Mouse (Mus musculus) kidney, embryonic 14.5 days (tissue): Measurements from ENCODE around the gene Wnt11. TPM values are rescaled to one million over a fixed set of nuclear protein-coding genes. Genes with fewer than 3 reads are reported as not detected.

Experiments
- ATAC-seq: fragments of 200-750 bp; cut with Nextera tagmentation; 2 replicates; pipeline ENCODE4 v1.8.0; 2017; ENCODE audit warnings: moderate number of reproducible peaks, mild to moderate bottlenecking, moderate TSS enrichment, moderate library complexity; ENCODE audit not compliant: low FRiP score, low TSS enrichment
- H3K27ac ChIP-seq: fragments of 300-500 bp; sonication (generic); 2 replicates; pipeline ENCODE4 v1.5.1; 2014; ENCODE audit warnings: low read depth, mild to moderate bottlenecking, low read length, moderate library complexity, mixed read lengths
- H3K27me3 ChIP-seq: fragments of 300-500 bp; sonication (generic); 2 replicates; pipeline ENCODE4 v1.6.1; 2014; ENCODE audit warnings: mild to moderate bottlenecking, low read length; ENCODE audit not compliant: control insufficient read depth, insufficient read depth
- H3K36me3 ChIP-seq: fragments of 300-500 bp; sonication (generic); 2 replicates; pipeline ENCODE4 v1.6.1; 2014; ENCODE audit warnings: low read length, mixed read lengths; ENCODE audit not compliant: control insufficient read depth, insufficient read depth
- H3K4me1 ChIP-seq: fragments of 300-500 bp; sonication (generic); 2 replicates; pipeline ENCODE4 v1.6.1; 2014; ENCODE audit warnings: low read length, mixed read lengths; ENCODE audit not compliant: control insufficient read depth, insufficient read depth
- H3K4me2 ChIP-seq: fragments of 300-500 bp; sonication (generic); replicated peaks from 2 replicates; pipeline ENCODE4 v1.6.1; 2014; ENCODE audit warnings: low read depth, mild to moderate bottlenecking, low read length
- H3K4me3 ChIP-seq: fragments of 300-500 bp; sonication (generic); 2 replicates; pipeline ENCODE4 v1.5.1; 2014; ENCODE audit warnings: mild to moderate bottlenecking, low read length
- H3K9ac ChIP-seq: fragments of 300-500 bp; sonication (generic); 2 replicates; pipeline ENCODE4 v1.6.1; 2014; ENCODE audit warnings: low read depth, mild to moderate bottlenecking, low read length, moderate library complexity
- H3K9me3 ChIP-seq: fragments of 300-500 bp; sonication (generic); 2 replicates; pipeline ENCODE4 v1.6.1; 2016; ENCODE audit warnings: low read length; ENCODE audit not compliant: control insufficient read depth
- WGBS: fragments of 180-500 bp; shearing (Covaris S2); extraction: QIAGEN DNeasy Blood & Tissue Kit; methylation state at CpG from one replicate; pipeline ENCODE4 v1.1.7; 2014; 5-methylcytosine and 5-hydroxymethylcytosine counted together
- polyA plus RNA-seq: library from polyadenylated mRNA; unstranded; fragments of >200 nt; fragmentation: Nextera tagmentation; extraction: Ambion mirVana; gene quantifications from 2 replicates; pipeline ENCODE4 v1.2.1, GENCODE M21; 2014

Wnt11 gene
- polyA plus RNA-seq, 1 experiment from 2014 or later: 45.3 TPM

DNA sequence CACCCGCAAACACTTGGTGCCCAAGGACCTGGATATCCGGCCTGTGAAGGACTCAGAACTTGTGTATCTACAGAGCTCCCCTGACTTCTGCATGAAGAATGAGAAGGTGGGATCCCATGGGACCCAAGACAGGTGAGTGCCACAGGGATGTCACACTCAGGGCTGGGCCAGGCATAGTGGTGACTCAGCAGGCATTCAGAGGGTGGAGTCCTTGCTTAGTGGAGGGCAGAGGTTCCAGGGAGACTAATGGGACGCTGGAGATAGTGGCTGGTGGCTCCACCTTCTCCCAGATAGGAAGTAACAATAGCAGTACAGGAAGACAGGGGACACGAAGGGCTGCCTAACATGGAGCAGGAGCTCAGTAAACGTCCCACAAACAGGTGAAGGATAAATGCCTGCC lies 15.5 kb downstream of the Wnt11 start:
- Histone ChIP-seq H3K9me3 (no peaks in the 10 kb centered on the region), H3K27me3 (no peaks in the 10 kb centered on the region), H3K27ac (no peak overlapping the region), H3K4me3 (no peak overlapping the region), H3K4me1 (peaks cover 8% of the 10 kb centered on the region), H3K36me3 (peaks cover 20% of the 10 kb centered on the region; the same call in 1 of the 2 replicates), H3K4me2 (no peak overlapping the region), H3K9ac (no peak overlapping the region)
- WGBS: 81% methylated on average over 5 of the region's 5 CpGs
- no peak for ATAC-seq

DNA sequence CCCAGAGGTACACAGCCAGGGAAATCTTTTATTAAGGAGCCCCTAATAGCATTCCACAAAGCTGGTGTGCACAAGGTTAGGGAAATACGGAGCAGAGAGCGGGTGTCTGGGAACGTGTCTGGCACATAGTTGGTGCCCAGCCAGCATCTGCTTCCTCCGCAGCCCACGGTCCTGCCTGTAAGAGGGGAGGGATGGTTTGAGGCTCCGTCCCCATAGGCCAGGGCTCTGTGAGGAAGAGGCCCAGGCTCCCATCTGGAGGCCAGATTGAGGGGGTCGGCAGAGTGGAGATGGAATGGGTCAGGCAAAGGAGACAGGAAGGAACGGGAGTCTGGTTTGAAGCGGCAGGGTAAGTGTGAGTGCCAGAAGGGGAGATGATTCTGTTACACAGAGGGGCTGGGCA lies 16.3 kb downstream of the Wnt11 start:
- no peak overlapping the region for H3K4me2 ChIP-seq
- H3K36me3 ChIP-seq: peaks cover 20% of the 10 kb centered on the region; the same call in 1 of the 2 replicates
- no peaks in the 10 kb centered on the region for H3K27me3 ChIP-seq

DNA sequence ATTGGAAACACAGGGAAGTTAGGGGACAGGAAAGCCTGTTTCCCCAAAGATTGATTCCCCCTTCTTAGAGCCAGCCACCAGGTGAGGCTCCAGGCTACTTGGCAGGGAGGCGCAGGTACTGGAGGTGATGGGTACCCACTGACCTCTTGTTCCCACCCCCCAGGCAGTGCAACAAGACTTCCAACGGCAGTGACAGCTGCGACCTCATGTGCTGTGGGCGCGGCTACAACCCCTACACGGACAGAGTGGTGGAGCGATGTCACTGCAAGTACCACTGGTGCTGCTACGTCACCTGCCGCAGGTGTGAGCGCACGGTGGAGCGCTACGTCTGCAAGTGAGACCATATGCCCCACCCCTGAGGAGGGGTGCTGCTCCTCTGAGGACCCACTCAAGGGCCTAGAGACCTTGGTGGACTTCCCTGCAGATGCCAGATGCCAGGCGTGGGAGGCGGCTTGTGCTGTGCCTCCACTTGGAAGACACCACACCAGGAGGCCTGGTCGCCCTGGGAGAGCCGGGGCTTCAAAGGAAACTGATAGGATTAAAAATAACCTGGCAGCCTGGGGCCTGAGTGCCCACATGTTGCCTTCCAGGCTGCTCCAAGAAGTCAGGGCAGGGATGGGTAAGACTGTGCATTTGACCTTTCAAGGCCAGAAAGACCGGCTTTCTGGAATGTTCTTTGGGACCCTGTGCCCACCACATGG lies 18.2 kb downstream of the Wnt11 start:
- Histone ChIP-seq H3K4me1 (peaks cover 11% of the 10 kb centered on the region), H3K36me3 (peaks cover 17% of the 10 kb centered on the region; the same call in 1 of the 2 replicates), H3K27ac (no peak overlapping the region), H3K9ac (no peak overlapping the region), H3K27me3 (no peaks in the 10 kb centered on the region), H3K4me2 (no peak overlapping the region), H3K9me3 (no peaks in the 10 kb centered on the region), H3K4me3 (no peak overlapping the region)
- 77% methylated on average over 18 of the region's 18 CpGs for WGBS
- no peak for ATAC-seq

More for the DNA sequence above, 16.3 kb downstream of the Wnt11 start:
- Histone ChIP-seq H3K9ac (peak overlapping the region; percentile 2; the same call in 1 of the 2 replicates), H3K4me1 (peaks cover 8% of the 10 kb centered on the region), H3K27ac (no peak overlapping the region), H3K4me3 (no peak overlapping the region), H3K9me3 (no peaks in the 10 kb centered on the region)
- ATAC-seq: no peak
- 52% methylated on average over 9 of the region's 9 CpGs for WGBS

DNA sequence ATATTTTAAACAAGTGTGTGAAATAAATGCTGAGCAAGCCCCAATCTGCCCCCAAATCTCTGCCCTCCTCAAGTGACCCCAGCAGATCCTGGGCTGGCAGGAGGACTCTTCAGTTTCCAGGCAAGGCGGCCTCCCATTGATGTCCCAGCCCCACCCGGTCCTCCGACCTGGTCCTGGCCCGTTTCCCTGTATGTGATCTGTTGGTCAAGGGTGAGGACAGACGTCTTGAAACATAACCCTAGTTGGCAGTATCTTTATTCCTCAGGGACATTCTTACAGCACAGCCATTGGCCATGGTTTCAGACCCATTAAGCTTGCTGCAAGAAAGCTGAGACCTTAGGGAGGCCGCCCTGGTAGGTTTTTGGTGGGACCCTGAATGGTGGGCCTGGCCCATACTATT lies 18.9 kb downstream of the Wnt11 start:
- H3K4me3 ChIP-seq: no peak overlapping the region
- WGBS: 78% methylated on average over 6 of the region's 6 CpGs
- no peak overlapping the region for H3K9ac ChIP-seq
- H3K27me3 ChIP-seq: no peaks in the 10 kb centered on the region
- H3K4me2 ChIP-seq: no peak overlapping the region
- H3K9me3 ChIP-seq: no peaks in the 10 kb centered on the region
- peaks cover 7% of the 10 kb centered on the region; the same call in 1 of the 2 replicates for H3K4me1 ChIP-seq
- H3K27ac ChIP-seq: no peak overlapping the region
- no peak for ATAC-seq
- H3K36me3 ChIP-seq: peaks cover 17% of the 10 kb centered on the region; the same call in 1 of the 2 replicates

- Histone ChIP-seq H3K36me3 (peaks cover 12% of the 10 kb centered on the region; the same call in 1 of the 2 replicates), H3K4me3 (no peak overlapping the region), H3K4me2 (no peak overlapping the region), H3K27ac (no peak overlapping the region), H3K27me3 (no peaks in the 10 kb centered on the region), H3K9me3 (no peaks in the 10 kb centered on the region), H3K9ac (no peak overlapping the region), H3K4me1 (peaks cover 9% of the 10 kb centered on the region)
- 75% methylated on average over 2 of the region's 2 CpGs for WGBS
- no peak for ATAC-seq
Measured at GRCm38 (mm10) chr7:98855388-98855787, 20.5 kb downstream of the Wnt11 start.

DNA sequence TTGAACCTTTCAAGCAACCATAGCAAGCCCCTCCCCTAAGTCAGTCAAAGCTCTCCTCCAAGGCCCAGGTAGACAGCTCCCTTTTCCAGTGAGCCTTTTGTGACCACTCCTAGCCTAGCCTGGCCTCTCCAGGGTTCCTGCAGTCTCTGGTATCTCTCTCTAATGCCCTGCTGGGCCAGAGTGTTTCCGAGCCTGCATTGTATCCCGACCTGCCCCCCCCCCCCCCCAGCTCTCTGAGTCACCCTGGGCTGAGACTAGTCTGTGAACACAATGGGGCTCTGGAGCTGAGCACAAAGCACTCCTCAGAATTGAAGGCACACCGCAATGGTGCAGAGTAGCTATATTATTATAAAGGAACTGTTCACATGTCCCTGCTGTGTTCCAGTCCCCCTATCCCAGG lies 21.2 kb downstream of the Wnt11 start:
- WGBS: 55% methylated on average over 3 of the region's 3 CpGs
- ATAC-seq: no peak
- no peak overlapping the region for H3K27ac ChIP-seq

GRCm38 (mm10) chr7:98857094-98857493 lies 22.2 kb downstream of the Wnt11 start:
- Histone ChIP-seq H3K36me3 (0 out of 2 replicates have a peak, but pooled peaks cover 3% of the 10 kb centered on the region), H3K9me3 (no peaks in the 10 kb centered on the region), H3K4me1 (peaks cover 17% of the 10 kb centered on the region), H3K9ac (no peak overlapping the region), H3K4me2 (no peak overlapping the region), H3K27ac (no peak overlapping the region), H3K4me3 (no peak overlapping the region), H3K27me3 (no peaks in the 10 kb centered on the region)
- no peak for ATAC-seq
- WGBS: 40% methylated on average over 3 of the region's 3 CpGs

More for the DNA sequence above, 21.2 kb downstream of the Wnt11 start:
- Histone ChIP-seq H3K27me3 (no peaks in the 10 kb centered on the region), H3K9ac (no peak overlapping the region), H3K4me1 (peaks cover 16% of the 10 kb centered on the region), H3K9me3 (no peaks in the 10 kb centered on the region), H3K4me3 (no peak overlapping the region), H3K36me3 (peaks cover 6% of the 10 kb centered on the region; the same call in 1 of the 2 replicates), H3K4me2 (no peak overlapping the region)

GRCm38 (mm10) chr7:98861002-98861401 lies 26.1 kb downstream of the Wnt11 start:
- Histone ChIP-seq H3K4me2 (no peak overlapping the region), H3K9ac (no peak overlapping the region), H3K4me3 (no peak overlapping the region), H3K27ac (no peak overlapping the region), H3K9me3 (no peaks in the 10 kb centered on the region), H3K4me1 (peaks cover 17% of the 10 kb centered on the region), H3K36me3 (no peaks in the 10 kb centered on the region), H3K27me3 (no peaks in the 10 kb centered on the region)
- WGBS: 15% methylated on average over 2 of the region's 2 CpGs
- peak; percentile 47 for ATAC-seq

GRCm38 (mm10) chr7:98862994-98863393 lies 28.1 kb downstream of the Wnt11 start:
- H3K4me2 ChIP-seq: no peak overlapping the region
- no peaks in the 10 kb centered on the region for H3K27me3 ChIP-seq
- H3K9me3 ChIP-seq: no peaks in the 10 kb centered on the region
- no peak for ATAC-seq
- no peak overlapping the region for H3K27ac ChIP-seq
- H3K36me3 ChIP-seq: no peaks in the 10 kb centered on the region
- no peak overlapping the region for H3K9ac ChIP-seq
- WGBS: 53% methylated on average over 5 of the region's 5 CpGs
- no peak overlapping the region for H3K4me3 ChIP-seq
- H3K4me1 ChIP-seq: peaks cover 26% of the 10 kb centered on the region
